Mouse (Mus musculus) myocyte (in vitro differentiated cells): ENCODE data around the gene Ppp1r13b.
A peak's percentile ranks its signal among the peaks of the same experiment; 100 is the strongest.

Source experiments
- E2F4 ChIP-seq: IDR thresholded peaks from one replicate; pipeline ENCODE4 v1.6.1; 2011; ENCODE audit warnings: mild to moderate bottlenecking, control low read depth, moderate library complexity; ENCODE audit not compliant: insufficient read depth
- POLR2A ChIP-seq: IDR thresholded peaks from one replicate; pipeline ENCODE4 v1.6.1; 2011; ENCODE audit warnings: low read depth, mild to moderate bottlenecking, control low read depth, moderate library complexity; ENCODE audit not compliant: insufficient read length
- POLR2AphosphoS2 ChIP-seq: IDR thresholded peaks from one replicate; pipeline ENCODE4 v1.6.1; 2011; ENCODE audit warnings: low read depth, control low read depth; ENCODE audit not compliant: insufficient read length
- TCF12 ChIP-seq: IDR thresholded peaks from one replicate; pipeline ENCODE4 v1.6.1; 2011; ENCODE audit warnings: mild to moderate bottlenecking, control low read depth; ENCODE audit not compliant: poor library complexity, insufficient read depth, severe bottlenecking
- TCF3 ChIP-seq: IDR thresholded peaks from one replicate; pipeline ENCODE4 v1.6.1; 2011; ENCODE audit warnings: low read depth, control low read depth; ENCODE audit not compliant: insufficient read length
- USF1 ChIP-seq: IDR thresholded peaks from one replicate; pipeline ENCODE4 v1.6.1; 2011; ENCODE audit warnings: low read depth, mild to moderate bottlenecking, control low read depth, moderate library complexity

- TF ChIP-seq POLR2A (peak; percentile 42), TCF3 (peak; percentile 10), E2F4 (no peak), USF1 (no peak), POLR2AphosphoS2 (no peak), TCF12 (peak; percentile 54)
Measured at GRCm38 (mm10) chr12:111845953-111846352, 62.0 kb downstream of the Ppp1r13b start.
